In the genomic region with DNA sequence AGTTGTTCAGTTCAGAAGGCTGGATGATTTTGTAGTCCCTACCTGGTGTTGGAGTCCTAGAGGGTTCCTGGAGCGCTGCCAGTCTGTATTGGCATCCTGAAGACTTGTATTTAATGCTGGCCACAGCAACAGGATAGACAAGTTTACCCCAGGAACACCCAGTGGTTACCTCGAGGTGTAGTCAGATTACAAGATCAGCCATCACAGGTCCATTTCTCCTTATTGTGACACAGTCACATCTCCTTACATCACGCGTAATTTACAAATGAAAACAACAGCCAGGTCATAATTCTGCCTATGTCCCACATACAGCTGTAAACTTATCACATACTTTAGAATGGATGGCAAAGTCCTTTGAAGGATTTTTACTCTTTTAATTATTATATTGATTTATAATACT, we compare ENCODE assay signal across 23 mouse cellular contexts. TPM values are rescaled to one million over a fixed set of nuclear protein-coding genes. Genes with fewer than 3 reads are reported as not detected.
"Had no signal": no experiment of that assay in that cellular context is flagged by ENCODE, and none has a peak within 500 bp of the region (broad histone marks: within the 10 kb centered on the region; RNA-seq: fewer than 3 reads in every experiment).

No protein-coding gene starts in this region.

- DNase-seq: lung, adult 2 months; lung, postnatal 14 days; lung, postnatal 36 days; right cerebral cortex, postnatal 25 days; right cerebral cortex, postnatal 4 days; spleen, adult 18-20 months; thymus, adult 18-20 months; thymus, postnatal 14 days; thymus, postnatal 36 days had no signal

- H3K9me3 ChIP-seq: lung, embryonic 15.5 days; megakaryocyte, embryonic 14.5 days; midbrain, embryonic 13.5 days; midbrain, embryonic 15.5 days; neural tube, embryonic 12.5 days had no signal

- ATAC-seq: lung, postnatal 0 days; midbrain, embryonic 13.5 days; midbrain, embryonic 15.5 days had no signal

- H3K27ac ChIP-seq: lung, embryonic 15.5 days; macrophage; midbrain, embryonic 13.5 days; midbrain, embryonic 15.5 days; neural tube, embryonic 12.5 days had no signal

- H3K9ac ChIP-seq: lung, embryonic 15.5 days; midbrain, embryonic 13.5 days; midbrain, embryonic 15.5 days; neural tube, embryonic 12.5 days had no signal

- H3K4me3 ChIP-seq: lung, embryonic 15.5 days; megakaryocyte, embryonic 14.5 days; midbrain, embryonic 13.5 days; midbrain, embryonic 15.5 days; neural tube, embryonic 12.5 days had no signal

- H3K27me3 ChIP-seq: lung, embryonic 15.5 days; megakaryocyte, embryonic 14.5 days; midbrain, embryonic 13.5 days; midbrain, embryonic 15.5 days; neural tube, embryonic 12.5 days had no signal

- H3K4me1 ChIP-seq: lung, embryonic 15.5 days; megakaryocyte, embryonic 14.5 days; midbrain, embryonic 13.5 days; midbrain, embryonic 15.5 days; neural tube, embryonic 12.5 days had no signal

- H3K4me2 ChIP-seq: lung, embryonic 15.5 days; midbrain, embryonic 11.5 days; midbrain, embryonic 13.5 days; midbrain, embryonic 15.5 days; neural tube, embryonic 12.5 days had no signal

RNA-seq across cellular contexts. Expression of a gene that starts 40.2 kb away (rescaled TPM):
- total RNA-seq: megakaryocyte progenitor cell, adult 5-6 weeks; midbrain, postnatal 0 days; monocyte, adult 5-6 weeks; neutrophil, adult 5-6 weeks had no signal
- polyA plus RNA-seq: lung, adult 2 months; midbrain, embryonic 11.5 days; neural tube, embryonic 12.5 days; neural tube, embryonic 14.5 days; small intestine, adult 2 months had no signal
